Mouse (Mus musculus): Measurements from ENCODE around the gene S100a4.

GRCm38 (mm10) chr3:90621552-90621951, 18.0 kb downstream of the S100a4 start:
- TF ChIP-seq CTCF (IDR thresholded peaks at IDR 0.05; ENCODE audit: control insufficient read depth, insufficient read depth, insufficient replicate concordance, low read depth, low read length) (no peak), POLR2A (IDR thresholded peaks at IDR 0.05; ENCODE audit: control insufficient read depth, low read depth, low read length) (no peak)

Data from testis, adult 2 months (tissue).